Mouse (Mus musculus) G1E (cell line): Measurements from ENCODE around the gene Trim8.

Experiments
- CTCF ChIP-seq: IDR thresholded peaks from 2 replicates; pipeline ENCODE4 v1.5.1; 2012; ENCODE audit warnings: low read depth, low read length, inconsistent platforms, mixed read lengths
- POLR2AphosphoS5 ChIP-seq: IDR thresholded peaks from 2 replicates; pipeline ENCODE4 v1.6.1; 2012; ENCODE audit warnings: low read depth, low read length, inconsistent platforms; ENCODE audit not compliant: insufficient replicate concordance
- TAL1 ChIP-seq: conservative IDR thresholded peaks from 2 replicates; pipeline ENCODE4 v1.6.1; 2012; ENCODE audit warnings: low read depth, low read length, inconsistent platforms, mixed read lengths

DNA sequence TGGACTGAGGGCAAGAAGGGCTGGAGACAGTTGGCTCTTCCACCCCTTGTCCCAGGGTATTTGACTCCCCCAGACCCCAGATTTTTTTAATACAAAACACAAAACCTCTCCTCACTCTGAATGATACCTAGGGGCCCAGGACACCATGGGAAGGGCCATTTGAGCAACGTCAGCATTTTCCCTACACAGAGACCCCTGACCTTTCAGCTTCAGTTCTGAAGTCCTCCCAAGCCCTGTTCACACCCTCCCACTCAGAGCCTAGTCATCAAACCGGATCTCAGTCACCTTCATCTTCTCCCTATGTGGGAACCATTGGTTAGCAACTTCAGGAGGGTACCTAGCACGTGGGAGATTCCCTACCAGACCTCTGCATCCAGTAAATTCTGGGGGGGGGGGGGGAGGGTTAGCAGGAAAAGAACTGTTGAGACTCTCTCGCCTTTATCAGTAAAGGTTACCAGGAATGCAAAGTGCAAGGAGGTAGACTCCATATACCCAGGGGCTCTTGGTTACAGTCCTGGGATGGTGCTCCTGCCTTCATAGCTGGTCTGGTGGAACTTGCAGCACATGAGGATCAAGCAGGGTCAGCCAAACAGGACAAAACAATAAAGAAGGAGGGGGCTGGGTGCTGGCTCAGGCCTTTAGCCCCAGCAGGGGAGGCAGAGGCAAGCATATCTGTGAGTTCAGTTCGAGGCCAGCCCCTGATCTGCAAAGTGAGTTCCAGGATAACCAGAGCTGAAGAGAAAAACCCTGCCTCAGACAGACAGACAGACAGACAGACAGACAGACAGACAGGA, 17.5 kb downstream of the Trim8 start:
- TF ChIP-seq TAL1 (no peak), CTCF (no peak), POLR2AphosphoS5 (no peak)
